Mouse (Mus musculus): Measurements from ENCODE around the gene Ptprk.

Gene Ptprk

GRCm38 (mm10) chr10:28422622-28423021 is 348.0 kb downstream of the Ptprk start:
- no peak for DNase-seq (ENCODE audit: low spot score)

GRCm38 (mm10) chr10:28425371-28425770 is 350.8 kb downstream of the Ptprk start:
- no peak for DNase-seq (ENCODE audit: low spot score)

- DNase-seq (ENCODE audit: low spot score) = no peak
Observed at GRCm38 (mm10) chr10:28436084-28436483, 361.5 kb downstream of the Ptprk start.

- DNase-seq (ENCODE audit: low spot score) = no peak
Observed at GRCm38 (mm10) chr10:28449853-28450252, 375.2 kb downstream of the Ptprk start.

- no peak for DNase-seq (ENCODE audit: low spot score)
Observed at GRCm38 (mm10) chr10:28450642-28451041, 376.0 kb downstream of the Ptprk start.

GRCm38 (mm10) chr10:28458027-28458426 is 383.4 kb downstream of the Ptprk start:
- no peak for DNase-seq (ENCODE audit: low spot score)

GRCm38 (mm10) chr10:28459963-28460362 is 385.3 kb downstream of the Ptprk start:
- DNase-seq (ENCODE audit: low spot score) = no peak

- no peak for DNase-seq (ENCODE audit: low spot score)
Observed at GRCm38 (mm10) chr10:28463706-28464105, 389.1 kb downstream of the Ptprk start.

- peak; percentile 40 for DNase-seq (ENCODE audit: low spot score)
Observed at GRCm38 (mm10) chr10:28464766-28465548, 390.3 kb downstream of the Ptprk start.

- DNase-seq (ENCODE audit: low spot score) = peak; percentile 54
Observed at GRCm38 (mm10) chr10:28485574-28485973, 411.0 kb downstream of the Ptprk start.

GRCm38 (mm10) chr10:28491006-28491405 is 416.4 kb downstream of the Ptprk start:
- DNase-seq (ENCODE audit: low spot score) = no peak

GRCm38 (mm10) chr10:28492206-28492605 is 417.6 kb downstream of the Ptprk start:
- peak; percentile 49 for DNase-seq (ENCODE audit: low spot score)

- peak; percentile 7 for DNase-seq (ENCODE audit: low spot score)
Observed at GRCm38 (mm10) chr10:28492870-28493269, 418.2 kb downstream of the Ptprk start.

- peak; percentile 64 for DNase-seq (ENCODE audit: low spot score)
Observed at GRCm38 (mm10) chr10:28493271-28493861, 418.7 kb downstream of the Ptprk start.

- no peak for DNase-seq (ENCODE audit: low spot score)
Observed at GRCm38 (mm10) chr10:28497791-28498190, 423.2 kb downstream of the Ptprk start.

GRCm38 (mm10) chr10:28498504-28498903 is 423.9 kb downstream of the Ptprk start:
- no peak for DNase-seq (ENCODE audit: low spot score)

- DNase-seq (ENCODE audit: low spot score) = no peak
Observed at GRCm38 (mm10) chr10:28513601-28514000, 439.0 kb downstream of the Ptprk start.

GRCm38 (mm10) chr10:28516147-28516546 is 441.5 kb downstream of the Ptprk start:
- DNase-seq (ENCODE audit: low spot score) = no peak

- no peak for DNase-seq (ENCODE audit: low spot score)
Observed at GRCm38 (mm10) chr10:28518297-28518696, 443.7 kb downstream of the Ptprk start.

- DNase-seq (ENCODE audit: low spot score) = no peak
Observed at GRCm38 (mm10) chr10:28519861-28520260, 445.2 kb downstream of the Ptprk start.

GRCm38 (mm10) chr10:28523992-28524735 is 449.5 kb downstream of the Ptprk start:
- peak; percentile 7 for DNase-seq (ENCODE audit: low spot score)

GRCm38 (mm10) chr10:28540595-28540994 is 466.0 kb downstream of the Ptprk start:
- DNase-seq (ENCODE audit: low spot score) = no peak

- no peak for DNase-seq (ENCODE audit: low spot score)
Observed at GRCm38 (mm10) chr10:28542754-28543153, 468.1 kb downstream of the Ptprk start.

All from embryo, embryonic 10.5 days (tissue).